Mouse (Mus musculus) small intestine, adult 2 months (tissue): ENCODE measurements at regions not wholly inside any gene's neighbourhood (a gene's known extent, or its start where the extent isn't known, plus 50 kb on each side); places are given as distances from the start of the nearest gene placed in this dataset.

Source experiments
- H3K27ac ChIP-seq: fragments of 200-500 bp; 2 replicates; pipeline ENCODE4 v1.5.1; 2012; ENCODE audit warnings: low read depth, low read length, control low read depth, inconsistent platforms; ENCODE audit not compliant: insufficient read depth
- H3K27me3 ChIP-seq: fragments of 200-500 bp; 2 replicates; pipeline ENCODE4 v1.6.1; 2012; ENCODE audit warnings: mild to moderate bottlenecking, moderate library complexity, low read length, inconsistent platforms; ENCODE audit not compliant: control insufficient read depth, insufficient read depth
- H3K36me3 ChIP-seq: fragments of 200-500 bp; 2 replicates; pipeline ENCODE4 v1.6.1; 2012; ENCODE audit warnings: mild to moderate bottlenecking, low read length, control low read depth, inconsistent platforms; ENCODE audit not compliant: control insufficient read depth, insufficient read depth
- H3K4me1 ChIP-seq: fragments of 200-500 bp; 2 replicates; pipeline ENCODE4 v1.6.1; 2012; ENCODE audit warnings: low read length, inconsistent platforms, mixed read lengths; ENCODE audit not compliant: control insufficient read depth, insufficient read depth, insufficient read length
- H3K4me3 ChIP-seq: fragments of 200-500 bp; 2 replicates; pipeline ENCODE4 v1.5.1; 2012; ENCODE audit warnings: low read depth, mild to moderate bottlenecking, control low read depth, inconsistent platforms, low read length, moderate library complexity
- CTCF ChIP-seq: fragments of 200-500 bp; IDR thresholded peaks from 2 replicates; pipeline ENCODE4 v1.5.1; 2012; ENCODE audit warnings: low read depth, mild to moderate bottlenecking, control low read depth, inconsistent platforms, low read length, moderate library complexity, mixed read lengths; ENCODE audit not compliant: insufficient replicate concordance, insufficient read length; ENCODE audit errors: extremely low read depth
- POLR2A ChIP-seq: fragments of 200-500 bp; IDR thresholded peaks from 2 replicates; pipeline ENCODE4 v1.6.1; 2012; ENCODE audit warnings: low read depth, mild to moderate bottlenecking, control low read depth, inconsistent platforms, low read length, moderate library complexity
- WGBS: fragments of 180-500 bp; shearing (Covaris S2); methylation state at CpG from one replicate; pipeline ENCODE4 v1.1.7; 2018; 5-methylcytosine and 5-hydroxymethylcytosine counted together

- H3K4me1 ChIP-seq, result no peaks in the 10 kb centered on the region
- no peak overlapping the region for H3K4me3 ChIP-seq
- TF ChIP-seq POLR2A, result no peak
- TF ChIP-seq CTCF, result no peak
- WGBS, result 60% methylated on average over 6 of the region's 6 CpGs
- H3K27me3 ChIP-seq, result no peaks in the 10 kb centered on the region
- no peaks in the 10 kb centered on the region for H3K36me3 ChIP-seq
- no peak overlapping the region for H3K27ac ChIP-seq
These were observed 199.1 kb downstream of the Cbln1 start for GRCm38 (mm10) chr8:87273328-87273727.

- Histone ChIP-seq H3K4me3 (no peak overlapping the region), H3K27me3 (no peaks in the 10 kb centered on the region), H3K36me3 (no peaks in the 10 kb centered on the region), H3K27ac (no peak overlapping the region), H3K4me1 (no peaks in the 10 kb centered on the region)
- TF ChIP-seq POLR2A (no peak), CTCF (no peak)
- WGBS, result 80% methylated on average over 3 of the region's 3 CpGs
These were observed 201.8 kb downstream of the Cbln1 start for GRCm38 (mm10) chr8:87270525-87271187.

GRCm38 (mm10) chr8:87268159-87268558, 204.2 kb downstream of the Cbln1 start:
- Histone ChIP-seq H3K36me3 (no peaks in the 10 kb centered on the region), H3K27ac (no peak overlapping the region), H3K4me1 (no peaks in the 10 kb centered on the region), H3K4me3 (no peak overlapping the region), H3K27me3 (no peaks in the 10 kb centered on the region)
- no peak for TF ChIP-seq CTCF
- TF ChIP-seq POLR2A, result no peak

- Histone ChIP-seq H3K4me3 (no peak overlapping the region), H3K27ac (no peak overlapping the region), H3K36me3 (no peaks in the 10 kb centered on the region), H3K4me1 (no peaks in the 10 kb centered on the region), H3K27me3 (no peaks in the 10 kb centered on the region)
- WGBS, result 52% methylated on average over 2 of the region's 2 CpGs
- TF ChIP-seq POLR2A (no peak), CTCF (no peak)
These were observed 207.4 kb downstream of the Cbln1 start for GRCm38 (mm10) chr8:87264999-87265398.

- Histone ChIP-seq H3K27ac (no peak overlapping the region), H3K4me3 (no peak overlapping the region), H3K27me3 (no peaks in the 10 kb centered on the region), H3K4me1 (no peaks in the 10 kb centered on the region), H3K36me3 (no peaks in the 10 kb centered on the region)
- WGBS, result 91% methylated on average over 2 of the region's 2 CpGs
- no peak for TF ChIP-seq POLR2A
- TF ChIP-seq CTCF, result no peak
These were observed 212.1 kb downstream of the Cbln1 start for GRCm38 (mm10) chr8:87260305-87260704.

- Histone ChIP-seq H3K27me3 (no peaks in the 10 kb centered on the region), H3K36me3 (no peaks in the 10 kb centered on the region), H3K27ac (no peak overlapping the region), H3K4me3 (no peak overlapping the region), H3K4me1 (no peaks in the 10 kb centered on the region)
- TF ChIP-seq POLR2A (no peak), CTCF (no peak)
- WGBS, result 39% methylated on average over 2 of the region's 2 CpGs
These were observed 229.7 kb downstream of the Cbln1 start for GRCm38 (mm10) chr8:87242681-87243080.

GRCm38 (mm10) chr8:87237181-87237580, 235.2 kb downstream of the Cbln1 start:
- Histone ChIP-seq H3K27ac (no peak overlapping the region), H3K4me1 (no peaks in the 10 kb centered on the region), H3K27me3 (no peaks in the 10 kb centered on the region), H3K36me3 (no peaks in the 10 kb centered on the region), H3K4me3 (no peak overlapping the region)
- WGBS, result 73% methylated on average over 7 of the region's 7 CpGs
- no peak for TF ChIP-seq POLR2A
- TF ChIP-seq CTCF, result no peak
